Mouse (Mus musculus) cerebellum, adult 2 months (tissue): ENCODE results near the gene Esp31. TPM values are rescaled to one million over a fixed set of nuclear protein-coding genes. Genes with fewer than 3 reads are reported as not detected.

Experiments used
- DNase-seq, 2 experiments: peaks; one replicate each; pipeline ENCODE4 v3.0.0; 2021
- H3K27ac ChIP-seq: fragments of 200-500 bp; 2 replicates; pipeline ENCODE4 v1.5.1; 2012; ENCODE audit warnings: low read length, control low read depth, inconsistent platforms; ENCODE audit not compliant: insufficient read depth
- H3K27me3 ChIP-seq: fragments of 200-500 bp; 2 replicates; pipeline ENCODE4 v1.6.1; 2012; ENCODE audit warnings: inconsistent platforms, mild to moderate bottlenecking, low read length, moderate library complexity; ENCODE audit not compliant: control insufficient read depth, insufficient read depth
- H3K4me1 ChIP-seq: fragments of 200-500 bp; 2 replicates; pipeline ENCODE4 v1.6.1; 2011; ENCODE audit warnings: low read length; ENCODE audit not compliant: control insufficient read depth, insufficient read depth
- H3K4me3 ChIP-seq: fragments of 200-500 bp; replicated peaks from 2 replicates; pipeline ENCODE3; 2011; ENCODE audit warnings: mild to moderate bottlenecking, low read depth, low read length, control low read depth; ENCODE audit not compliant: insufficient read depth
- CTCF ChIP-seq: fragments of 200-500 bp; IDR thresholded peaks from 2 replicates; pipeline ENCODE4 v1.5.1; 2011; ENCODE audit warnings: low read depth, mild to moderate bottlenecking, control low read depth, low read length, moderate library complexity, borderline replicate concordance; ENCODE audit not compliant: insufficient read depth
- POLR2A ChIP-seq: fragments of 200-500 bp; IDR thresholded peaks from 2 replicates; pipeline ENCODE4 v1.6.1; 2011; ENCODE audit warnings: low read length, control low read depth, borderline replicate concordance; ENCODE audit not compliant: insufficient read depth
- WGBS: fragments of 180-500 bp; shearing (Covaris S2); methylation state at CpG from one replicate; pipeline ENCODE4 v1.1.7; 2018; 5-methylcytosine and 5-hydroxymethylcytosine counted together
- polyA plus RNA-seq: library from polyadenylated mRNA; depleted of rRNA; stranded (reverse); fragments of >200 nt; gene quantifications from 2 replicates; pipeline ENCODE4 v1.2.3, GENCODE M21; 2012; rRNA removed

Esp31 gene
- not detected in 2 replicates for polyA plus RNA-seq

DNA sequence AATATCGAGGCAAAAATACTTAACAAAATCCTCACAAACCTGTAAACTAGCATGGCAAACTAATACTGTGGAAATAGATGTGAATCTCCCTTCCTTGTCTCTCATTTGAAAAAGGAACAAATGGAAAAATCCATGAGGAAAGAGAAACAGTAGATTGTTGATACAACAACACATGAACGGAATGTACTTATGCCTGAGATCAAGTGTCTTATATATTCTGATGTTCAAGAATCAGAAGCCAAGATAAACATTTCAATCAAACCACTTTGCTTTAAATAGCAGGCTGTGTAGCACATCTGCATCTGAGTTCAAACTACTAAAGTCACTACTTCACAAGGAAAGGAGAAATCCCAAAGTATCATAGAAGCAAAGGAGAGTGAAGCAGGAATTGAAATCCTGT, at the start of gene Esp31:
Gene Esp31, plus strand, starts transcription at position 301 of the 400 bp plus-strand sequence.
- WGBS = 76% methylated on average over 2 of the region's 2 CpGs
- TF ChIP-seq POLR2A = no peak
- TF ChIP-seq CTCF = no peak
- H3K4me3 ChIP-seq = no peak within 1 kb of the TSS

More for the DNA sequence above, at the start of gene Esp31:
- Histone ChIP-seq H3K27ac (no peak within 1 kb of the TSS), H3K27me3 (no peaks in the 10 kb centered on the region), H3K4me1 (no peaks in the 10 kb centered on the region)
- DNase-seq = no peak

Other genes with a start within 250 kb of the Esp31 start
- not detected in 2 replicates for gene Esp36, start 219.3 kb upstream of the Esp31 start, polyA plus RNA-seq
- gene Esp34, start 85.3 kb upstream of the Esp31 start, polyA plus RNA-seq = not detected in 2 replicates